Mouse (Mus musculus) CH12.LX (cell line): ENCODE results near the gene Stk33.

Experiments
- CTCF ChIP-seq, 2 experiments: IDR thresholded peaks in 1 of 2; conservative IDR thresholded peaks in 1 of 2; 2 replicates each; pipeline ENCODE4 v1.5.1; 2011 to 2012; ENCODE audit warnings: low read depth in 2 of 2, low read length in 2 of 2, improper control_type of control experiment in 1 of 2, inconsistent platforms in 1 of 2, mild to moderate bottlenecking in 1 of 2, moderate library complexity in 1 of 2
- E2F4 ChIP-seq: IDR thresholded peaks from 2 replicates; pipeline ENCODE4 v1.6.1; 2011; ENCODE audit warnings: low read depth, low read length, improper control_type of control experiment; ENCODE audit not compliant: insufficient replicate concordance
- POLR2AphosphoS2 ChIP-seq: IDR thresholded peaks from 2 replicates; pipeline ENCODE4 v1.6.1; 2011; ENCODE audit warnings: low read depth, low read length, improper control_type of control experiment

DNA sequence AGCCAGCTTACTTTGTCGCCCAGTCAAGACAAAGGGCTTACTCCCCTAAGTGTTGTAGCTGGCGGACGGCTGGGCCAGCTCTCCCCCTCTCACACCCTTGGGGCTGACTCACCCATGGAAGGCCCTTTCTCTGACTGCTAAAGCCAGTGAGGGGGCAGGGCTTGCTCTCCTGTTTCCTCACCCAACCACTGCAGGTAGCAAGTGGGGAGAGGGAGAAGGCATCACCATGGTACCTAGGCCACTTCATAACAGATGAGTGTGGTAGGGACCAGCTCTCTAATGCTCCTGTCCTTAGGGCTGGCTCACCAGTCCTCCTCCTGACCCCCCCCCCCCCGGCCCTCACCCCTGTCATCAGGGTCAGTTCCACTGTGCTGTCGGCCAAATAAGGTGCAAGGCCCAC, 143.5 kb downstream of the Stk33 start:
- TF ChIP-seq CTCF (conservative IDR thresholded peaks at IDR 0.05 in 1 of 2, IDR thresholded peaks at IDR 0.05 in 1 of 2; ENCODE audit: low read depth in 2 of 2, low read length in 2 of 2) (no peak), POLR2AphosphoS2 (no peak), E2F4 (no peak)
